Mouse (Mus musculus) lung, postnatal 0 days (tissue): Measurements from ENCODE around the gene Dner.

Experiments
- CTCF ChIP-seq: IDR thresholded peaks from 2 replicates; pipeline ENCODE4 v1.5.1; 2016; ENCODE audit warnings: antibody characterized with exemption, mild to moderate bottlenecking
- EP300 ChIP-seq: IDR thresholded peaks from 2 replicates; pipeline ENCODE4 v1.6.1; 2016; ENCODE audit warnings: antibody characterized with exemption, mild to moderate bottlenecking, control low read depth

DNA sequence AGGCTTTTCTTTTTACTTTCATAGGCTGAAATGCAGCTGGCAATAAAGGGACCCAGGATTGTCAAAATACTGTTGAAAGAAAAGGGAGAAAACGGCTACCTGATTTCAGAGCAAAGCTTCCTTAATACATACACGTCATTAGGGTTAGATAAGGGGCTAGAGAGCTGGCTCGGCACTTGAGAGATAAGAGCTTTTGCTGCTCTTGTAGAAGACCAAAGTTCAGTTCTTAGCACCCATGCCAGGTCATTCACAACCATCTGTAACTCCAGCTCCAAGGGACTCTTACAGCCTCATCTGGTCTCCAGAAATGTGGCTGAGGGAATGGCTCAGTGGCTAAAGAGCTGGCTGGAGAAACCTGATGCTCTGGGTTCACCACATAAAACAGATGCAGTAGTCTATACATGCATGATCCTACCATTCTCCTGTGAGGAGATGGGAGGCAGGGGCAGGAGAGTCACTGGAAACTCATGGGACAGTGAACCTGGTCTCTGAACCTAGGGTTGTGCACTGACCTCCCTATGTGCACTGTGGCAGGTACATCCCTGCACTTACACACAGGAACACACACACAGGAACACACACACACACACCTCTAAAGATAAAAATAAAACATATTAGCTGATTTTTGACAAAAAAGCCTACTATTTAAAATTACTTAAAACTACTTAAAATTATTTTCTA is 348.1 kb downstream of the Dner start:
- TF ChIP-seq CTCF = no peak
- TF ChIP-seq EP300 = no peak
